Mouse (Mus musculus) kidney, embryonic 14.5 days (tissue): Measurements from ENCODE around the gene Ffar3. TPM values are rescaled to one million over a fixed set of nuclear protein-coding genes. Genes with fewer than 3 reads are reported as not detected.

Experiments
- ATAC-seq: fragments of 200-750 bp; cut with Nextera tagmentation; 2 replicates; pipeline ENCODE4 v1.8.0; 2017; ENCODE audit warnings: moderate number of reproducible peaks, mild to moderate bottlenecking, moderate TSS enrichment, moderate library complexity; ENCODE audit not compliant: low FRiP score, low TSS enrichment
- H3K27ac ChIP-seq: fragments of 300-500 bp; sonication (generic); 2 replicates; pipeline ENCODE4 v1.5.1; 2014; ENCODE audit warnings: low read depth, mild to moderate bottlenecking, low read length, moderate library complexity, mixed read lengths
- H3K27me3 ChIP-seq: fragments of 300-500 bp; sonication (generic); 2 replicates; pipeline ENCODE4 v1.6.1; 2014; ENCODE audit warnings: mild to moderate bottlenecking, low read length; ENCODE audit not compliant: control insufficient read depth, insufficient read depth
- H3K36me3 ChIP-seq: fragments of 300-500 bp; sonication (generic); 2 replicates; pipeline ENCODE4 v1.6.1; 2014; ENCODE audit warnings: low read length, mixed read lengths; ENCODE audit not compliant: control insufficient read depth, insufficient read depth
- H3K4me1 ChIP-seq: fragments of 300-500 bp; sonication (generic); 2 replicates; pipeline ENCODE4 v1.6.1; 2014; ENCODE audit warnings: low read length, mixed read lengths; ENCODE audit not compliant: control insufficient read depth, insufficient read depth
- H3K4me2 ChIP-seq: fragments of 300-500 bp; sonication (generic); replicated peaks from 2 replicates; pipeline ENCODE4 v1.6.1; 2014; ENCODE audit warnings: low read depth, mild to moderate bottlenecking, low read length
- H3K4me3 ChIP-seq: fragments of 300-500 bp; sonication (generic); 2 replicates; pipeline ENCODE4 v1.5.1; 2014; ENCODE audit warnings: mild to moderate bottlenecking, low read length
- H3K9ac ChIP-seq: fragments of 300-500 bp; sonication (generic); 2 replicates; pipeline ENCODE4 v1.6.1; 2014; ENCODE audit warnings: low read depth, mild to moderate bottlenecking, low read length, moderate library complexity
- H3K9me3 ChIP-seq: fragments of 300-500 bp; sonication (generic); 2 replicates; pipeline ENCODE4 v1.6.1; 2016; ENCODE audit warnings: low read length; ENCODE audit not compliant: control insufficient read depth
- WGBS: fragments of 180-500 bp; shearing (Covaris S2); extraction: QIAGEN DNeasy Blood & Tissue Kit; methylation state at CpG from one replicate; pipeline ENCODE4 v1.1.7; 2014; 5-methylcytosine and 5-hydroxymethylcytosine counted together
- polyA plus RNA-seq: library from polyadenylated mRNA; unstranded; fragments of >200 nt; fragmentation: Nextera tagmentation; extraction: Ambion mirVana; gene quantifications from 2 replicates; pipeline ENCODE4 v1.2.1, GENCODE M21; 2014

Ffar3 gene
- polyA plus RNA-seq, 1 experiment from 2014 or later, result not detected

DNA sequence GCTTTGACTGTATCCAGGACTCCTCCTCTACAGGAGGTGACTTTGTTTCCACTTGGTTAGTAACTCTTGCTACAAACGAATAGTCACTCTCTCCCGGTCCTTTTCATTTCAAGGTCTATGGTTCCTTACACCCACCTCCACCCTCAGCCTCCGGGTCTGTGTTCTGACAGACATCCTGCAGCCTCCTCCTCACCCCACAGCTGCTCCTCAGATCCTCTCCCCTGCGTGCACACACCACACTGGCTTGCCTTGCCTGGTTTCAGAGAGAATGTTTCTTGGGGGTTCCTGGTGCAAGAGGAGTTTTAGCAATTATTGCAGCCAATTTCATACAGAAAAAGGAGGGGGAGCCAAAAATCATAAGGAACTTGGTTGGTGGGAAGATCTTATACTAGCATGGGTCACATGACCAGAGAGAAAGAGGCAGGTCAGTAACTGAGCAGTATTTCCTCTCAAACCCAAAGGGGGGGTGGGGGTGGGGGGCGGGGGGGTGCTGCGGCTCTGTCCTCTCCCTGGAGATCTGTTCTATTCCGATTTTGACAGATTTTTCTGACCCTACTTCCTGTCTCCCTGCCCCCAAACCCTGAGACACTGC, 35.0 kb downstream of the Ffar3 start:
- no peak overlapping the region for H3K27ac ChIP-seq
- ATAC-seq, result no peak

DNA sequence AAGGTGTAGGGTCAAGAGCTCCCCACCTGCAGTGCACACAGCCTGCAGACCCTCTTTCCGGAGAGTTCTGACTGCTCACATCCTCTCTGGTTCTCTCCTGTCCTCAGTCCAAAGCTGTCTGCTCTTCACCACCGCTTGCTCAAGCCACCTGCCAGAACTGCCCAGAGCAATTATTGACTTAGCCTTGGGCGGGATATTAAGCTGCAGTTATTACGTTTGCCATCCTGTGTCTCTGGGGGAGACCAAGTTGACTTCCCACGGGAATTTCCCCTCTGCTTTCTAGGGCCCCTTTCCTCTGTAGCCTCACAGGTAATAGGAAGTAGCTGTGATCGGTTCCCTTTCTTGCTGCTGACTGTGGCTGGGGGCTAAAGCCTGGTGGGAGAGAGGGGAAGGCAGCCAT, 35.8 kb downstream of the Ffar3 start:
- peaks cover 6% of the 10 kb centered on the region; the same call in 1 of the 2 replicates for H3K4me1 ChIP-seq
- H3K9ac ChIP-seq, result no peak overlapping the region
- H3K27ac ChIP-seq, result no peak overlapping the region
- 70% methylated on average over 6 of the region's 6 CpGs for WGBS
- H3K4me2 ChIP-seq, result no peak overlapping the region
- H3K36me3 ChIP-seq, result no peaks in the 10 kb centered on the region
- H3K9me3 ChIP-seq, result no peaks in the 10 kb centered on the region
- H3K27me3 ChIP-seq, result no peaks in the 10 kb centered on the region
- no peak for ATAC-seq
- no peak overlapping the region for H3K4me3 ChIP-seq

More for the DNA sequence above, 35.0 kb downstream of the Ffar3 start:
- Histone ChIP-seq H3K9ac (no peak overlapping the region), H3K27me3 (no peaks in the 10 kb centered on the region), H3K4me2 (no peak overlapping the region), H3K4me1 (peaks cover 6% of the 10 kb centered on the region; the same call in 1 of the 2 replicates), H3K36me3 (no peaks in the 10 kb centered on the region), H3K4me3 (no peak overlapping the region), H3K9me3 (no peaks in the 10 kb centered on the region)
- 34% methylated on average over 7 of the region's 7 CpGs for WGBS

DNA sequence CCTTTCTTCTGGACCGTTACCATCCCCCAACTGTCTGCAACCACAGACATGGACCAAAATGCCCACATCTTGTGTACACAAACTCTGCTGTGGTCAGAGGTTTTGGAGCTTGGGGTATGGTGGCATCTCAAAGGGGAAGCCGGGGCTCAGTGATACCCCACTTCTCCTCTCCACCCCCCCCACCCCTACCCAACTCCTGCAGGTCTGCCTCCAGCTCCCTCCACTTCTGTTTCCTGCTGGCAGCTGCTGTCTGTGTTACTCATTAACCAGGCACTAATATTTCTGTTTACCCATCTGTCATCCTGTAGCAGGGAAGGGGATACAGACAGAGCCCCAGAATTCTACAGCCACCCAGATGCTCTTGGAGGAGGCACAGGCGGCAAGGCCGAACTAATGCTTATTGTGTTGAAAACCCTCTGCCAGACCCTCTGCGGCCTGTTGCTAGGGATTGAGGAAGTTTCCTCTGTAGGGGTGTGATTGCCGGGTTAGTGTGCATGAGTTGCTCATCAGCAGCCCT, 43.6 kb downstream of the Ffar3 start:
- no peak overlapping the region for H3K27ac ChIP-seq

DNA sequence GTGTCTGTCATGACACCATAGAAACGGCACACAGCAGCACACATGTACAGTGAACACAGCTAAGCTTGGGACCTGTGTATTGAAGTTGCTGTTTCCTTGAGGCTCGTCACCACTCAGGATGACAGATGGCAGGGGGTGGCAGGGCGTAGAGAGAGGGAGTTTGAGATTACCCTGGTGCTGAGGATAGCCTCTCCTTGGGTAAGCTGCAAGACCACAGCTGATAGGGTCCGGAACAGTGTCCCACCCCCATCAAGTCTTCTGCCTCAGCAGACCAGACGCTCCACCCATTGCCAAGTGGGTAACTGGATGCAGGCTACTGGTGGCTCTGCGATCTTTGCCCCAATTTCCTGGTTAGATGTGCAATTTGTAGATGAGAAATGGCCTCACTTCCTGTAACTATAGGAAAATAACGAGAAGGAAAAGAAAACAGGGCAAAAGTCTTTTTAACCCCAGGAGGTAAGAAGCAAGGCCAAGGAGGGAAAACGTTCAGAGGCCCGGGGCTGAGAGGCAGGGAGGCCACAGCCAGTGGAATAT, 44.2 kb downstream of the Ffar3 start:
- H3K27ac ChIP-seq, result no peak overlapping the region
- no peak overlapping the region for H3K9ac ChIP-seq
- no peak overlapping the region for H3K4me2 ChIP-seq
- ATAC-seq, result no peak
- 50% methylated on average over 9 of the region's 9 CpGs for WGBS
- H3K4me3 ChIP-seq, result no peak overlapping the region
- H3K4me1 ChIP-seq, result no peaks in the 10 kb centered on the region
- no peaks in the 10 kb centered on the region for H3K9me3 ChIP-seq
- H3K27me3 ChIP-seq, result no peaks in the 10 kb centered on the region
- H3K36me3 ChIP-seq, result no peaks in the 10 kb centered on the region

More for the DNA sequence above, 43.6 kb downstream of the Ffar3 start:
- Histone ChIP-seq H3K9me3 (no peaks in the 10 kb centered on the region), H3K9ac (no peak overlapping the region), H3K4me3 (no peak overlapping the region), H3K4me1 (no peaks in the 10 kb centered on the region), H3K4me2 (no peak overlapping the region), H3K36me3 (no peaks in the 10 kb centered on the region), H3K27me3 (no peaks in the 10 kb centered on the region)
- WGBS, result 76% methylated on average over 6 of the region's 6 CpGs
- no peak for ATAC-seq

DNA sequence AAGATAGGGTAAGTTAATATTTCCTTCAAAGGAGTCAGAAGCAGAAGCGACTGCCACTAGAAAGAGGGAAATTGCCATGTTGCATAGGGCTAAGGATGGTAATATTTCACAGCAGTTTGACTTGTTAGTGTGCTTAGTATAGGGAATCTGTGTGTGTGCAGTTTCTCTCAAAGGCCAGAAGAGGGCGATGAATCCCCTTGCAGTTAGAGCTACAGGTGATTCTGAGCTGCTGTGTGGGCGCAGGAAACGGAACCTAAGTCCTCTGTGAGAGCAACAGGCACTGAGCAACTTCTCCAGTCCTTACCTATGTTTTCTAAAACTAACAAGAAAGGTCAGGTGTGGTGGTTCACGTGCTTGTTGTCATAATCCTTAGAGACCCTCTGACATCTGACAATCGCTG, 45.7 kb downstream of the Ffar3 start:
- no peaks in the 10 kb centered on the region for H3K27me3 ChIP-seq
- ATAC-seq, result no peak
- no peaks in the 10 kb centered on the region for H3K4me1 ChIP-seq
- H3K27ac ChIP-seq, result no peak overlapping the region
- H3K9me3 ChIP-seq, result no peaks in the 10 kb centered on the region
- WGBS, result 52% methylated on average over 6 of the region's 6 CpGs
- H3K4me2 ChIP-seq, result no peak overlapping the region
- H3K9ac ChIP-seq, result no peak overlapping the region
- H3K4me3 ChIP-seq, result no peak overlapping the region
- no peaks in the 10 kb centered on the region for H3K36me3 ChIP-seq

DNA sequence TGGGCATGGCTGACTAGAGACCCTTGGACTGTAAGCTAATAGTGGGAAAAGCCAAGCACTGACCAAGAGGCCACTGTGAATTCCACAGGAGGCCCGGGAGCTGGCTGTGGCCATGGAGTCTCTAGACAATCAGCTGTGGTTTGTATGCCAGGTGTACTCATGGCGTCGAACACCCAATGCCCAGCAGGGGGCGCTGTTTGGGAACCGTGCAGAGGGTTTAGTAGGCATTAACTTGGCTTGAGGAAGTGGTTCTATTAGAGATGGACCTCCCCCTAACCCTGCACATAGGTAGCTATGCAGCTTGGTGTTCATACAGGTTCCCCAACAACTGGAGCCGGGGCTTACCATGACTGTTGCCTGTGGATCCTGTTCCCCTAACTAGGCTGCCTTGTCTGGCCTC, 50.1 kb downstream of the Ffar3 start:
- no peaks in the 10 kb centered on the region for H3K36me3 ChIP-seq
- H3K4me1 ChIP-seq, result no peaks in the 10 kb centered on the region
- no peak for ATAC-seq
- no peaks in the 10 kb centered on the region for H3K9me3 ChIP-seq
- no peak overlapping the region for H3K4me3 ChIP-seq
- H3K27ac ChIP-seq, result no peak overlapping the region
- no peak overlapping the region for H3K9ac ChIP-seq
- no peak overlapping the region for H3K4me2 ChIP-seq
- WGBS, result 57% methylated on average over 6 of the region's 6 CpGs
- H3K27me3 ChIP-seq, result no peaks in the 10 kb centered on the region

Other genes with a start within 250 kb of the Ffar3 start
- gene Upk1a, start 243.3 kb downstream of the Ffar3 start, polyA plus RNA-seq, result 2.2 and 2.3 TPM in 2 replicates
- gene Cox6b1, start 230.0 kb downstream of the Ffar3 start, polyA plus RNA-seq, result 961 and 1,287 TPM in 2 replicates
- gene Etv2, start 220.3 kb downstream of the Ffar3 start, polyA plus RNA-seq, result not detected in 2 replicates
- 93.4 and 111 TPM in 2 replicates for gene Rbm42, start 205.9 kb downstream of the Ffar3 start, polyA plus RNA-seq
- 45.8 and 58.6 TPM in 2 replicates for gene Haus5, start 191.2 kb downstream of the Ffar3 start, polyA plus RNA-seq
- not detected in 2 replicates for gene Pmis2, start 184.6 kb downstream of the Ffar3 start, polyA plus RNA-seq
- gene 2200002J24Rik, start 157.3 kb downstream of the Ffar3 start, polyA plus RNA-seq, result not detected in 2 replicates
- gene Atp4a, start 144.0 kb downstream of the Ffar3 start, polyA plus RNA-seq, result 1.2 and 1.3 TPM in 2 replicates
- 202 and 206 TPM in 2 replicates for gene Tmem147, start 126.6 kb downstream of the Ffar3 start, polyA plus RNA-seq
- 0.61 and 1.6 TPM in 2 replicates for gene Gapdhs, start 112.5 kb downstream of the Ffar3 start, polyA plus RNA-seq
- gene Sbsn, start 104.7 kb downstream of the Ffar3 start, polyA plus RNA-seq, result 1.1 and 1.6 TPM in 2 replicates
- 0.74 and 0.95 TPM in 2 replicates for gene Dmkn, start 92.4 kb downstream of the Ffar3 start, polyA plus RNA-seq
- gene Krtdap, start 68.3 kb downstream of the Ffar3 start, polyA plus RNA-seq, result not detected in 2 replicates
- 0.31 TPM in 1 of 2 replicates, not detected in the other for gene Ffar2, start 32.4 kb downstream of the Ffar3 start, polyA plus RNA-seq
- not detected in 2 replicates for gene Ffar1, start 5.4 kb upstream of the Ffar3 start, polyA plus RNA-seq
- 0.55 TPM in 1 of 2 replicates, not detected in the other for gene Cd22, start 24.2 kb upstream of the Ffar3 start, polyA plus RNA-seq
- 0.28 and 0.30 TPM in 2 replicates for gene Mag, start 58.7 kb upstream of the Ffar3 start, polyA plus RNA-seq
- not detected in 2 replicates for gene Hamp2, start 68.5 kb upstream of the Ffar3 start, polyA plus RNA-seq
- gene Hamp, start 87.9 kb upstream of the Ffar3 start, polyA plus RNA-seq, result not detected in 2 replicates
- gene Usf2, start 100.6 kb upstream of the Ffar3 start, polyA plus RNA-seq, result 21.1 and 29.2 TPM in 2 replicates
- 48.5 and 57.1 TPM in 2 replicates for gene Lsr, start 117.3 kb upstream of the Ffar3 start, polyA plus RNA-seq
- gene Fam187b, start 117.6 kb upstream of the Ffar3 start, polyA plus RNA-seq, result 5.3 TPM in 2 replicates
- gene Fxyd5, start 186.3 kb upstream of the Ffar3 start, polyA plus RNA-seq, result 23.3 and 25.8 TPM in 2 replicates
- gene Fxyd7, start 195.3 kb upstream of the Ffar3 start, polyA plus RNA-seq, result 8.0 and 9.5 TPM in 2 replicates
- 29.8 and 46.3 TPM in 2 replicates for gene Fxyd1, start 201.0 kb upstream of the Ffar3 start, polyA plus RNA-seq
- gene Lgi4, start 203.2 kb upstream of the Ffar3 start, polyA plus RNA-seq, result 0.47 TPM in 1 of 2 replicates, not detected in the other
- gene Fxyd3, start 220.5 kb upstream of the Ffar3 start, polyA plus RNA-seq, result 13.4 and 18.2 TPM in 2 replicates